Mouse (Mus musculus) hindbrain, postnatal 0 days (tissue): ENCODE measurements around the gene Exoc4. TPM values are rescaled to one million over a fixed set of nuclear protein-coding genes. Genes with fewer than 3 reads are reported as not detected.

Experiments
- ATAC-seq: fragments of 200-750 bp; cut with Nextera tagmentation; 2 replicates; pipeline ENCODE4 v1.8.0; 2017; ENCODE audit warnings: mild to moderate bottlenecking, moderate TSS enrichment, moderate library complexity
- DNase-seq: peaks from one replicate; pipeline ENCODE4 v3.0.0-alpha.2; 2015; ENCODE audit warnings: low spot score
- H3K27ac ChIP-seq: fragments of 300-500 bp; sonication (generic); 2 replicates; pipeline ENCODE4 v1.5.1; 2014; ENCODE audit warnings: mild to moderate bottlenecking
- H3K27me3 ChIP-seq: fragments of 300-500 bp; sonication (generic); 2 replicates; pipeline ENCODE4 v1.6.1; 2014; ENCODE audit warnings: low read length, mixed read lengths; ENCODE audit not compliant: insufficient read depth
- H3K36me3 ChIP-seq: fragments of 300-500 bp; sonication (generic); 2 replicates; pipeline ENCODE4 v1.6.1; 2014; ENCODE audit warnings: low read length, mixed read lengths; ENCODE audit not compliant: insufficient read depth
- H3K4me1 ChIP-seq: fragments of 300-500 bp; sonication (generic); 2 replicates; pipeline ENCODE4 v1.6.1; 2014; ENCODE audit warnings: antibody characterized with exemption, low read length, mixed read lengths; ENCODE audit not compliant: insufficient read depth
- H3K4me2 ChIP-seq: fragments of 300-500 bp; sonication (generic); 2 replicates; pipeline ENCODE4 v1.6.1; 2014; ENCODE audit warnings: low read depth, mild to moderate bottlenecking, low read length, moderate library complexity, mixed read lengths
- H3K4me3 ChIP-seq: fragments of 300-500 bp; sonication (generic); 2 replicates; pipeline ENCODE4 v1.5.1; 2014; ENCODE audit warnings: low read length
- H3K9ac ChIP-seq: fragments of 300-500 bp; sonication (generic); replicated peaks from 2 replicates; pipeline ENCODE4 v1.6.1; 2014; ENCODE audit warnings: mild to moderate bottlenecking, low read length, moderate library complexity, mixed read lengths
- H3K9me3 ChIP-seq: fragments of 300-500 bp; sonication (generic); 2 replicates; pipeline ENCODE4 v1.6.1; 2016; ENCODE audit warnings: low read length, mixed read lengths
- CTCF ChIP-seq: IDR thresholded peaks from 2 replicates; pipeline ENCODE4 v1.5.1; 2016; ENCODE audit warnings: antibody characterized with exemption, control low read depth, low read depth
- WGBS: fragments of 180-500 bp; shearing (Covaris S2); extraction: QIAGEN DNeasy Blood & Tissue Kit; methylation state at CpG from one replicate; pipeline ENCODE4 v1.1.7; 2014; 5-methylcytosine and 5-hydroxymethylcytosine counted together
- polyA plus RNA-seq: library from polyadenylated mRNA; unstranded; fragments of >200 nt; fragmentation: Nextera tagmentation; extraction: Ambion mirVana; gene quantifications from 2 replicates; pipeline ENCODE4 v1.2.1, GENCODE M21; 2015
- total RNA-seq: library from RNA; depleted of rRNA; stranded (reverse); fragments of >200 nt; gene quantifications from 2 replicates; pipeline ENCODE4 v1.2.3, GENCODE M21; 2014

Gene Exoc4
- total and polyA plus RNA-seq, 2 experiments from 2014 or later, result 30.0 to 70.6 TPM

- no peaks in the 10 kb centered on the region for H3K36me3 ChIP-seq
- DNase-seq (no peak), ATAC-seq (no peak)
- H3K27ac ChIP-seq, result no peak overlapping the region
- H3K9ac ChIP-seq, result no peak overlapping the region
- no peaks in the 10 kb centered on the region for H3K4me1 ChIP-seq
- TF ChIP-seq CTCF, result no peak
- H3K27me3 ChIP-seq, result no peaks in the 10 kb centered on the region
- no peak overlapping the region for H3K4me2 ChIP-seq
- H3K9me3 ChIP-seq, result no peaks in the 10 kb centered on the region
- 49% methylated on average over 1 of the region's 1 CpGs for WGBS
- no peak overlapping the region for H3K4me3 ChIP-seq
Measured at GRCm38 (mm10) chr6:33455238-33455637, 206.4 kb downstream of the Exoc4 start.

- WGBS, result 66% methylated on average over 3 of the region's 3 CpGs
- H3K4me3 ChIP-seq, result no peak overlapping the region
- H3K27ac ChIP-seq, result no peak overlapping the region
- H3K9ac ChIP-seq, result no peak overlapping the region
- H3K36me3 ChIP-seq, result no peaks in the 10 kb centered on the region
- H3K9me3 ChIP-seq, result no peaks in the 10 kb centered on the region
- H3K27me3 ChIP-seq, result no peaks in the 10 kb centered on the region
- no peak overlapping the region for H3K4me2 ChIP-seq
- no peak for ATAC-seq
- no peak for DNase-seq
- H3K4me1 ChIP-seq, result no peaks in the 10 kb centered on the region
- no peak for TF ChIP-seq CTCF
Measured at GRCm38 (mm10) chr6:33464862-33465261, 216.0 kb downstream of the Exoc4 start.

GRCm38 (mm10) chr6:33465392-33465791 is 216.5 kb downstream of the Exoc4 start:
- TF ChIP-seq CTCF, result no peak
- H3K27ac ChIP-seq, result no peak overlapping the region

GRCm38 (mm10) chr6:33466168-33466839 is 217.4 kb downstream of the Exoc4 start:
- no peak overlapping the region for H3K4me2 ChIP-seq
- H3K9me3 ChIP-seq, result no peaks in the 10 kb centered on the region
- no peak for ATAC-seq
- no peak overlapping the region for H3K4me3 ChIP-seq
- H3K36me3 ChIP-seq, result no peaks in the 10 kb centered on the region
- no peaks in the 10 kb centered on the region for H3K4me1 ChIP-seq
- H3K27ac ChIP-seq, result no peak overlapping the region
- no peaks in the 10 kb centered on the region for H3K27me3 ChIP-seq
- DNase-seq, result no peak
- WGBS, result 89% methylated on average over 5 of the region's 5 CpGs
- H3K9ac ChIP-seq, result no peak overlapping the region
- TF ChIP-seq CTCF, result no peak

More at GRCm38 (mm10) chr6:33465392-33465791, 216.5 kb downstream of the Exoc4 start:
- H3K9me3 ChIP-seq, result no peaks in the 10 kb centered on the region
- no peaks in the 10 kb centered on the region for H3K27me3 ChIP-seq
- 43% methylated on average over 3 of the region's 3 CpGs for WGBS
- H3K36me3 ChIP-seq, result no peaks in the 10 kb centered on the region
- H3K9ac ChIP-seq, result no peak overlapping the region
- ATAC-seq, result no peak
- H3K4me2 ChIP-seq, result no peak overlapping the region
- no peaks in the 10 kb centered on the region for H3K4me1 ChIP-seq
- DNase-seq, result no peak
- no peak overlapping the region for H3K4me3 ChIP-seq

- Histone ChIP-seq H3K4me3 (no peak overlapping the region), H3K4me2 (no peak overlapping the region), H3K9me3 (no peaks in the 10 kb centered on the region), H3K36me3 (no peaks in the 10 kb centered on the region), H3K9ac (no peak overlapping the region), H3K27me3 (no peaks in the 10 kb centered on the region), H3K27ac (no peak overlapping the region), H3K4me1 (no peaks in the 10 kb centered on the region)
- ATAC-seq, result no peak
- no peak for TF ChIP-seq CTCF
- DNase-seq, result no peak
- WGBS, result 91% methylated on average over 5 of the region's 5 CpGs
Measured at GRCm38 (mm10) chr6:33468480-33468879, 219.6 kb downstream of the Exoc4 start.

- no peak for TF ChIP-seq CTCF
- no peak for ATAC-seq
Measured at GRCm38 (mm10) chr6:33476134-33476533, 227.2 kb downstream of the Exoc4 start.

GRCm38 (mm10) chr6:33484568-33484967 is 235.7 kb downstream of the Exoc4 start:
- Histone ChIP-seq H3K9ac (no peak overlapping the region), H3K4me1 (no peaks in the 10 kb centered on the region), H3K4me2 (no peak overlapping the region), H3K27me3 (no peaks in the 10 kb centered on the region), H3K36me3 (no peaks in the 10 kb centered on the region), H3K27ac (no peak overlapping the region), H3K9me3 (no peaks in the 10 kb centered on the region), H3K4me3 (no peak overlapping the region)
- 91% methylated on average over 9 of the region's 9 CpGs for WGBS
- ATAC-seq (no peak), DNase-seq (no peak)
- no peak for TF ChIP-seq CTCF

More at GRCm38 (mm10) chr6:33476134-33476533, 227.2 kb downstream of the Exoc4 start:
- no peak overlapping the region for H3K27ac ChIP-seq
- H3K4me2 ChIP-seq, result no peak overlapping the region
- H3K36me3 ChIP-seq, result no peaks in the 10 kb centered on the region
- DNase-seq, result no peak
- no peaks in the 10 kb centered on the region for H3K4me1 ChIP-seq
- no peaks in the 10 kb centered on the region for H3K9me3 ChIP-seq
- H3K4me3 ChIP-seq, result no peak overlapping the region
- WGBS, result 91% methylated on average over 2 of the region's 2 CpGs
- no peaks in the 10 kb centered on the region for H3K27me3 ChIP-seq
- no peak overlapping the region for H3K9ac ChIP-seq
